Mouse (Mus musculus): ENCODE data around the gene Rfk. TPM values are rescaled to one million over a fixed set of nuclear protein-coding genes. Genes with fewer than 3 reads are reported as not detected.
A peak's percentile ranks its signal among the peaks of the same experiment; 100 is the strongest.

Rfk gene
- polyA plus RNA-seq, 1 experiment from 2014 or later: 79.5 TPM

DNA sequence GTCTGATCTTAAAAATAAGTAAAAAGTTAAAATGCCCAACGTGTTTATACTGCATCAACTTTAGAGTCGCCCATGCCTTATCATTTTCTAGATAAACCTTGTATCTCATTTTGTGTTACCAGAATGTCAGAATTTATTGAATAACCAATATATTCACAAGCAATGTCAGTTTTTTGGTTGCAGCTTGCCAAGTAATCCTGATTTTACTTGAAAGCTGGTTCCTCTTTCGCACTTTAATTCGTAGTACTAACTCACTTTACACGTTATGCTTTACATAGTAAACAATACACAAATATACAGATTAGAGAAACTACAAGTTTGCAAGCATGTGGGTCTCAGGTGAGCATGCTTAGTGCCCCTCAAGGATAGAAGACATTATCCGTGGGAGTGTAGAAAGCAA, 36.9 kb upstream of the Rfk start:
- no peaks in the 10 kb centered on the region for H3K9me3 ChIP-seq (ENCODE audit: low read length)
- H3K4me1 ChIP-seq (ENCODE audit: insufficient read depth, low read length): no peaks in the 10 kb centered on the region
- no peaks in the 10 kb centered on the region for H3K36me3 ChIP-seq (ENCODE audit: insufficient read depth, low read length)
- H3K4me3 ChIP-seq (ENCODE audit: low read length): peak overlapping the region; percentile 64
- ATAC-seq (ENCODE audit: low FRiP score, low TSS enrichment): no peak
- H3K27ac ChIP-seq (ENCODE audit: low read length): peak overlapping the region; percentile 16; the same call in 1 of the 2 replicates
- 72% methylated on average over 6 of the region's 6 CpGs for WGBS
- H3K9ac ChIP-seq (replicated peaks; ENCODE audit: low read length): no peak overlapping the region
- H3K4me2 ChIP-seq (replicated peaks; ENCODE audit: low read depth, low read length): peak overlapping the region; percentile 94
- no peaks in the 10 kb centered on the region for H3K27me3 ChIP-seq (ENCODE audit: insufficient read depth, low read length)

DNA sequence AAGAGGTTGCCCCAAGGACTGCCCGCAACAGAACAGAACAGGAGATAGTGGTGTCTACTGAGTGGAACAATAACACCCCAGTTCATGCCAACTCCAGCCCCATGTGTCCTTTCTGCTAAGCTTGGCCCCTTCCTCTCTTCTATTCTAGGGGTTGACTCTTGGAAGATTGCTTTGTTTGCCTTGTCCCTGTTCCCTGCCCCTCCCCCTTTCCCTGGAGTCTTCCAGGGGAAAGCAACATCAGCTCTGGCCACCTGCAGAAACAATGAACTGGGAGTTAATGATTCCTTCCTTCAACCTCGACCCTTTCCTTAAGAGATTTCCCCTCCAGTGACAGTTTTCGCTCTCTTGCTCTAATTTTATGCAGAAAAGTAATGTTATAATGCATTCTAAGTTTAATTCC, 36.5 kb upstream of the Rfk start:
- no peaks in the 10 kb centered on the region for H3K9me3 ChIP-seq (ENCODE audit: low read length)
- no peaks in the 10 kb centered on the region for H3K4me1 ChIP-seq (ENCODE audit: insufficient read depth, low read length)
- WGBS: 49% methylated on average over 3 of the region's 3 CpGs
- no peak for ATAC-seq (ENCODE audit: low FRiP score, low TSS enrichment)
- no peak overlapping the region for H3K9ac ChIP-seq (replicated peaks; ENCODE audit: low read length)
- H3K4me2 ChIP-seq (replicated peaks; ENCODE audit: low read depth, low read length): no peak overlapping the region
- H3K4me3 ChIP-seq (ENCODE audit: low read length): no peak overlapping the region
- H3K36me3 ChIP-seq (ENCODE audit: insufficient read depth, low read length): no peaks in the 10 kb centered on the region
- peak overlapping the region; percentile 16; the same call in 1 of the 2 replicates for H3K27ac ChIP-seq (ENCODE audit: low read length)
- H3K27me3 ChIP-seq (ENCODE audit: insufficient read depth, low read length): no peaks in the 10 kb centered on the region

- H3K27ac ChIP-seq (ENCODE audit: low read length): no peak overlapping the region
- no peak for ATAC-seq (ENCODE audit: low FRiP score, low TSS enrichment)
Observed at GRCm38 (mm10) chr19:17359315-17359890, 34.4 kb upstream of the Rfk start.

GRCm38 (mm10) chr19:17361181-17361580, 32.7 kb upstream of the Rfk start:
- no peaks in the 10 kb centered on the region for H3K9me3 ChIP-seq (ENCODE audit: low read length)
- no peak overlapping the region for H3K4me2 ChIP-seq (replicated peaks; ENCODE audit: low read depth, low read length)
- 96% methylated on average over 2 of the region's 2 CpGs for WGBS
- H3K4me1 ChIP-seq (ENCODE audit: insufficient read depth, low read length): no peaks in the 10 kb centered on the region
- no peaks in the 10 kb centered on the region for H3K27me3 ChIP-seq (ENCODE audit: insufficient read depth, low read length)
- H3K36me3 ChIP-seq (ENCODE audit: insufficient read depth, low read length): no peaks in the 10 kb centered on the region
- H3K27ac ChIP-seq (ENCODE audit: low read length): no peak overlapping the region
- ATAC-seq (ENCODE audit: low FRiP score, low TSS enrichment): no peak
- no peak overlapping the region for H3K9ac ChIP-seq (replicated peaks; ENCODE audit: low read length)
- H3K4me3 ChIP-seq (ENCODE audit: low read length): no peak overlapping the region

More at GRCm38 (mm10) chr19:17359315-17359890, 34.4 kb upstream of the Rfk start:
- WGBS: 77% methylated on average over 14 of the region's 14 CpGs
- no peaks in the 10 kb centered on the region for H3K9me3 ChIP-seq (ENCODE audit: low read length)
- no peak overlapping the region for H3K4me2 ChIP-seq (replicated peaks; ENCODE audit: low read depth, low read length)
- H3K4me3 ChIP-seq (ENCODE audit: low read length): no peak overlapping the region
- no peaks in the 10 kb centered on the region for H3K36me3 ChIP-seq (ENCODE audit: insufficient read depth, low read length)
- H3K27me3 ChIP-seq (ENCODE audit: insufficient read depth, low read length): no peaks in the 10 kb centered on the region
- H3K9ac ChIP-seq (replicated peaks; ENCODE audit: low read length): no peak overlapping the region
- no peaks in the 10 kb centered on the region for H3K4me1 ChIP-seq (ENCODE audit: insufficient read depth, low read length)

GRCm38 (mm10) chr19:17364741-17365140, 29.1 kb upstream of the Rfk start:
- Histone ChIP-seq H3K4me2 (replicated peaks; ENCODE audit: low read depth, low read length) (no peak overlapping the region), H3K27ac (ENCODE audit: low read length) (no peak overlapping the region), H3K4me1 (ENCODE audit: insufficient read depth, low read length) (no peaks in the 10 kb centered on the region), H3K36me3 (ENCODE audit: insufficient read depth, low read length) (no peaks in the 10 kb centered on the region), H3K27me3 (ENCODE audit: insufficient read depth, low read length) (no peaks in the 10 kb centered on the region), H3K4me3 (ENCODE audit: low read length) (no peak overlapping the region), H3K9ac (replicated peaks; ENCODE audit: low read length) (no peak overlapping the region), H3K9me3 (ENCODE audit: low read length) (no peaks in the 10 kb centered on the region)
- ATAC-seq (ENCODE audit: low FRiP score, low TSS enrichment): no peak
- WGBS: 41% methylated on average over 3 of the region's 3 CpGs

- H3K9me3 ChIP-seq (ENCODE audit: low read length): no peaks in the 10 kb centered on the region
- WGBS: 89% methylated on average over 8 of the region's 8 CpGs
- ATAC-seq (ENCODE audit: low FRiP score, low TSS enrichment): no peak
Observed at GRCm38 (mm10) chr19:17366364-17367090, 27.3 kb upstream of the Rfk start.

GRCm38 (mm10) chr19:17368557-17368956, 25.3 kb upstream of the Rfk start:
- H3K4me2 ChIP-seq (replicated peaks; ENCODE audit: low read depth, low read length): no peak overlapping the region
- H3K27me3 ChIP-seq (ENCODE audit: insufficient read depth, low read length): no peaks in the 10 kb centered on the region
- no peaks in the 10 kb centered on the region for H3K36me3 ChIP-seq (ENCODE audit: insufficient read depth, low read length)
- no peaks in the 10 kb centered on the region for H3K9me3 ChIP-seq (ENCODE audit: low read length)
- 84% methylated on average over 9 of the region's 9 CpGs for WGBS
- no peaks in the 10 kb centered on the region for H3K4me1 ChIP-seq (ENCODE audit: insufficient read depth, low read length)
- ATAC-seq (ENCODE audit: low FRiP score, low TSS enrichment): no peak; the same call in 1 of the 2 replicates
- no peak overlapping the region for H3K4me3 ChIP-seq (ENCODE audit: low read length)
- H3K9ac ChIP-seq (replicated peaks; ENCODE audit: low read length): no peak overlapping the region
- H3K27ac ChIP-seq (ENCODE audit: low read length): no peak overlapping the region

More at GRCm38 (mm10) chr19:17366364-17367090, 27.3 kb upstream of the Rfk start:
- Histone ChIP-seq H3K9ac (replicated peaks; ENCODE audit: low read length) (no peak overlapping the region), H3K27ac (ENCODE audit: low read length) (no peak overlapping the region), H3K4me2 (replicated peaks; ENCODE audit: low read depth, low read length) (no peak overlapping the region), H3K4me3 (ENCODE audit: low read length) (no peak overlapping the region), H3K27me3 (ENCODE audit: insufficient read depth, low read length) (no peaks in the 10 kb centered on the region), H3K36me3 (ENCODE audit: insufficient read depth, low read length) (no peaks in the 10 kb centered on the region), H3K4me1 (ENCODE audit: insufficient read depth, low read length) (no peaks in the 10 kb centered on the region)

GRCm38 (mm10) chr19:17369581-17369980, 24.3 kb upstream of the Rfk start:
- Histone ChIP-seq H3K9ac (replicated peaks; ENCODE audit: low read length) (no peak overlapping the region), H3K4me1 (ENCODE audit: insufficient read depth, low read length) (no peaks in the 10 kb centered on the region), H3K36me3 (ENCODE audit: insufficient read depth, low read length) (no peaks in the 10 kb centered on the region), H3K27me3 (ENCODE audit: insufficient read depth, low read length) (no peaks in the 10 kb centered on the region), H3K4me3 (ENCODE audit: low read length) (no peak overlapping the region), H3K4me2 (replicated peaks; ENCODE audit: low read depth, low read length) (no peak overlapping the region), H3K9me3 (ENCODE audit: low read length) (no peaks in the 10 kb centered on the region), H3K27ac (ENCODE audit: low read length) (no peak overlapping the region)
- WGBS: 54% methylated on average over 7 of the region's 7 CpGs
- no peak for ATAC-seq (ENCODE audit: low FRiP score, low TSS enrichment)

DNA sequence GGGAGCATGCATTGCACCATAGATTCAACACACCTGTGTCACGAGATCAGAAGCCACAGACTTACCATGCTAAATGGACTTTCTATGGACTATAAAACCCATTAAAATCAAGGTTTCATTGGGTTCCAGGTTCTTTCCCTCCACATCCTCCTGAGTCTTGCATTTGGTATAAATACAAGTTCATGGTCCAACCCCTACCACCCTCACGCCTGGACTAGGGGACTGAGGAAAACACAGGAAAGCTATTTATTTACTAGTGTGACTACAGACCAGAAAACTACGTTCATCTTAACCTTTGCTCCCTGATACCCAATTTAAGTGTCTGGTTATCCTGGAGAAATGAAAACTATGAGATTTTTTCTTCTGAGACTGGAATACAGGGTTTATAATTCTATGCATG, 21.1 kb upstream of the Rfk start, which contains the start of gene Gcnt1:
Gene Gcnt1 (minus strand): TSS at position 144 of the 400 bp plus-strand sequence.
- H3K4me2 ChIP-seq (replicated peaks; ENCODE audit: low read depth, low read length): 0 out of 2 replicates have a peak within 1 kb of the TSS, but pooled peaks have one; percentile 7
- peak within 1 kb of the TSS; percentile 8; the same call in 1 of the 2 replicates for H3K4me3 ChIP-seq (ENCODE audit: low read length)
- no peaks in the 10 kb centered on the region for H3K36me3 ChIP-seq (ENCODE audit: insufficient read depth, low read length)
- no peaks in the 10 kb centered on the region for H3K27me3 ChIP-seq (ENCODE audit: insufficient read depth, low read length)
- 0 out of 2 replicates have a peak within 1 kb of the TSS, but pooled peaks have one; percentile 11 for H3K9ac ChIP-seq (replicated peaks; ENCODE audit: low read length)
- H3K4me1 ChIP-seq (ENCODE audit: insufficient read depth, low read length): no peaks in the 10 kb centered on the region
- peak within 1 kb of the TSS; percentile 68 for H3K27ac ChIP-seq (ENCODE audit: low read length)
- ATAC-seq (ENCODE audit: low FRiP score, low TSS enrichment): peak; percentile 75; the same call in 1 of the 2 replicates
- WGBS: 75% methylated on average over 3 of the region's 3 CpGs
- H3K9me3 ChIP-seq (ENCODE audit: low read length): no peaks in the 10 kb centered on the region

DNA sequence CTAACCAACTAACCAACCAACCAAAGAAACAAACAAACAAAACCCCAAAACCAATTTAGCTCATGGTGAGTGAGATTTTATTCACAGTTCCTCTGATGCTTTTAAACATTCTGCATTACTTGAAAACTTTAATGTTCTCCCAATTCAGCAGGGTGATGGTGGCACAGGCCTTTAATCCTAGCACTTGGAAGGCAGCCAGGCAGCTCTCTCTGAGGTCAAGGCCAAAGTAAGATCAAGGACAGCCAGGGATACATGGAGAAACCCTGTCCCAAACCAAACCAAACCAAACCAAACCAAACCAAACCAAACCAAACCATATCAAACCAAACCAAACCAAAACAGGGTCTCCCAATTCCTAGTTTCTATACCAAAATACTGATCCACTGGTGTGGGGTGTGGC, 15.0 kb upstream of the Rfk start:
- H3K4me1 ChIP-seq (ENCODE audit: insufficient read depth, low read length): no peaks in the 10 kb centered on the region
- no peak overlapping the region for H3K27ac ChIP-seq (ENCODE audit: low read length)
- no peak overlapping the region for H3K9ac ChIP-seq (replicated peaks; ENCODE audit: low read length)
- no peaks in the 10 kb centered on the region for H3K36me3 ChIP-seq (ENCODE audit: insufficient read depth, low read length)
- ATAC-seq (ENCODE audit: low FRiP score, low TSS enrichment): no peak
- no peak overlapping the region for H3K4me3 ChIP-seq (ENCODE audit: low read length)
- no peak overlapping the region for H3K4me2 ChIP-seq (replicated peaks; ENCODE audit: low read depth, low read length)
- H3K27me3 ChIP-seq (ENCODE audit: insufficient read depth, low read length): no peaks in the 10 kb centered on the region
- no peaks in the 10 kb centered on the region for H3K9me3 ChIP-seq (ENCODE audit: low read length)
